Mouse (Mus musculus) E14TG2a.4 (cell line): ENCODE data around the gene Vav3.

Experiments used
- CTCF ChIP-seq: conservative IDR thresholded peaks from 2 replicates; pipeline ENCODE4 v1.5.1; 2014; ENCODE audit warnings: low read length
- NANOG ChIP-seq: IDR thresholded peaks from 2 replicates; pipeline ENCODE4 v1.6.1; 2014; ENCODE audit warnings: borderline replicate concordance, low read length, mixed read lengths
- POU5F1 ChIP-seq: IDR thresholded peaks from 2 replicates; pipeline ENCODE4 v1.6.1; 2014; ENCODE audit warnings: low read length, borderline replicate concordance

GRCm38 (mm10) chr3:109487823-109488222, 147.4 kb downstream of the Vav3 start:
- no peak for TF ChIP-seq CTCF
- TF ChIP-seq NANOG: no peak
- no peak for TF ChIP-seq POU5F1
